Mouse (Mus musculus) testis, postnatal 14 days (tissue): ENCODE data around the gene Med29.
"Not testable (repeated sequence)": the region's sequence is repeated elsewhere in the genome, so short reads cannot be mapped to it uniquely, and the experiment has no call there.

Source experiments
- DNase-seq: peaks from one replicate; pipeline ENCODE4 v3.0.0; 2021; ENCODE audit warnings: low spot score

The Med29 gene

GRCm38 (mm10) chr7:28395425-28395824 is 2.9 kb upstream of the Med29 start:
- no peak for DNase-seq

GRCm38 (mm10) chr7:28393272-28393951 is 904 bp upstream of the Med29 start:
- no peak for DNase-seq

GRCm38 (mm10) chr7:28390331-28390730 is 2.2 kb downstream of the Med29 start:
- DNase-seq = no peak

- DNase-seq = not testable (repeated sequence)
Observed at GRCm38 (mm10) chr7:28387384-28387783, 5.1 kb downstream of the Med29 start.

GRCm38 (mm10) chr7:28386877-28387276 is 5.6 kb downstream of the Med29 start:
- not testable (repeated sequence) for DNase-seq

GRCm38 (mm10) chr7:28386462-28386861 is 6.0 kb downstream of the Med29 start:
- DNase-seq = peak; percentile 61

GRCm38 (mm10) chr7:28386007-28386406 is 6.5 kb downstream of the Med29 start:
- no peak for DNase-seq

- DNase-seq = no peak
Observed at GRCm38 (mm10) chr7:28385196-28385595, 7.3 kb downstream of the Med29 start.

- DNase-seq = no peak
Observed at GRCm38 (mm10) chr7:28384162-28384561, 8.3 kb downstream of the Med29 start.

- no peak for DNase-seq
Observed at GRCm38 (mm10) chr7:28383606-28384005, 8.9 kb downstream of the Med29 start.

GRCm38 (mm10) chr7:28382981-28383396 is 9.5 kb downstream of the Med29 start:
- no peak for DNase-seq

- no peak for DNase-seq
Observed at GRCm38 (mm10) chr7:28382347-28382951, 10.1 kb downstream of the Med29 start.

- DNase-seq = peak; percentile 84
Observed at GRCm38 (mm10) chr7:28381938-28382337, 10.6 kb downstream of the Med29 start.

GRCm38 (mm10) chr7:28381017-28381790 is 11.3 kb downstream of the Med29 start:
- DNase-seq = peak; percentile 76

- no peak for DNase-seq
Observed at GRCm38 (mm10) chr7:28380237-28381016, 12.1 kb downstream of the Med29 start, which contains the start of gene Zfp36. Zfp36 (minus strand) TSS chr7:28380253.

- peak; percentile 89 for DNase-seq
Observed at GRCm38 (mm10) chr7:28378769-28379651, 13.5 kb downstream of the Med29 start.

- DNase-seq = no peak
Observed at GRCm38 (mm10) chr7:28378066-28378690, 14.3 kb downstream of the Med29 start.

GRCm38 (mm10) chr7:28377190-28378065 is 15.1 kb downstream of the Med29 start:
- no peak for DNase-seq

- peak; percentile 77 for DNase-seq
Observed at GRCm38 (mm10) chr7:28376011-28376771, 16.3 kb downstream of the Med29 start.
